Mouse (Mus musculus) c-Kit-positive CD71-positive TER-119-positive erythroid progenitor cells, embryonic 14.5 days (primary cell): ENCODE results near the gene Ppp1r14b.
"Not testable (repeated sequence)": the region's sequence is repeated elsewhere in the genome, so short reads cannot be mapped to it uniquely, and the experiment has no call there.

ENCODE experiments used
- DNase-seq: peaks from one replicate; pipeline ENCODE4 v3.0.0-alpha.2; 2013; ENCODE audit warnings: low spot score

The Ppp1r14b gene

DNA sequence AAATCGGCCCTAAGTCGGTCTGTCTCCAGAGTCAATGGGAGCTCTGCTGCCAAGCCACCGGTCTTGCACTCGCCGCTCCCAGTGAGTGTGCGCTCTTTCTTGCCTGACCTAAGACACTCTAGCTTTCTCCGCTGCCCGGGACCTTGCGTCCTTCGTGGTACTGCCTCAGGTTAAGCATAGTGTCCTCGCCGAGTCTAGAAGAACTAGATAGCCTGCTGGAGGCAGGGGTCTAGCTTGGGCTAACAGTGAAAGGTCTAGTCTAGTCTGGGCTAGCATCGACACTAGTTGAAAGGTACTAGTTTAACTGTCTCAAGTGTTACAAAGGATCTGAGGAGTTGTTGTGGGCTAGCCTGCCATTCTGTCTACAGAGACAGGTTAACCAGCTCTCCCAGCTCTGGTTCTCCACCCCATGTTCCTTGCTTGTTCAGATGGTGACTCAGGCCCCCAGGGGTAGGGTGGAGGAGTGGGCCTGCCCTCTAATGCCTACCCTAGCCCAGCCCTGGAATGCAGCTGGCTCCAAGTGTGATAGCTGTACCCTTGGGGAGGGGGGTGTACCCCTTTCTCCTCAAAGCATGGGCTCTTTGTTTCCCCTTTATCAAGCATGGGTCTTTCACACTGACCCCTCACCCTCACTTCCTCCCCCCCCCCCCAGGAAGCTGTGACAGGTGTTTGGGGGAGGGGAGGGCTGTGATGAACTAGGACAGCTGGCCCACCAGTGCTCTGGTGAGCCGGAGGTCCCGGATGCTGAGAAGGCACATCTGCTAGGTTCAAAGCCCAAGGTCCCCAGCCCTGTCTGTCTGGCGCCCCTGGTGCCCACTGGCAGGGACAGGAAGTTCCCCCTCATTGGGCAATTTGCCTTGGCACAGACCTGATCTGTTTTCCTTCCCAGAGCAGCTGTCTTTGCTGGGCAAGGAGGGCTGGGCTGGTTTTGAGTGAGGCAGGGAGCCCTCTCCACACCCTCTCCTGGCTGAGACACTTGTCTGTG is 1.1 kb downstream of the Ppp1r14b start, which contains the start of gene Plcb3:
Plcb3 (minus strand) TSS at position 934 of the 985 bp plus-strand sequence.
- DNase-seq = no peak

DNA sequence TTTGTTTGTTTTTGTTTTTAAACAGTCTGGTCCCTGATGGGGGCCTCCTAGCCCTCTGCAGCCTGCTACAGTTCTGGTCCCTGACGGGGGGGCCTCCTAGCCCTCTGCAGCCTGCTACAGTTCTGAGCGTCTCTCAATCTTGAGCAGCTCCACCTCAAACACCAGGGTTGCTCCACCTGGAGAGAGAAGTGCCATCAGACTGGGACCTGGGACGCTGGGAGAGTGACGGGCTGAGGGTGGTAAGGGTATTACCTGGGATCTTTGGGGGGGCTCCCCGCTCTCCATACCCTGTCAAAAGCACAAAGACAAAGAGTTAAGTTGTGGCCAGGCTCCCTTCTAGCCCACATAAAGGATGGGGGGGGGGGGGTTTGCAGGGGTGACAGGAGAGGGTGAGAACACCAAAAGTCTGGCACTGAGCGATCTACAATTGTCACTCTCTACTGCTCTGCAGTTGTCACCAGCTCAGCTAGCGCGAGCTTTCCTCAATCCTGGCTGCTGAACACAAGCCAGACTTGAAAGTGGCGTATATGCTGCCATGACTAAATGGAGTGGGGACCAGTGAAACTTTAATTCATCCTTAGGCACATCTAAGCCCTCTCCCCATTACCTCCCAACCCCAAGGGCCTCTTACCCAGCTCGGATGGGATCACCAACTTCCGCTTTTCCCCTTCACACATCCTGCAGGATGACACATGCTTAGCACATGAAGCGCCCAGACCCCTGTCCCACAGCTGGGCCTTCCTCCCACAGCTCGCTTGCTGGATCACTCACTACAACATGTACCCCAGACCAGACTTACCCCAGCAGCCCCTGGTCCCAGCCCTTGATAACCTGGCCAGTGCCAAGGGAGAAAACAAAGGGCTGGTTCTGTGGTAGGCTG is 3.2 kb downstream of the Ppp1r14b start:
- no peak for DNase-seq

GRCm38 (mm10) chr19:6978639-6978974 is 3.8 kb downstream of the Ppp1r14b start:
- no peak for DNase-seq

- DNase-seq = peak; percentile 64
These were observed 4.3 kb downstream of the Ppp1r14b start for GRCm38 (mm10) chr19:6979001-6979479.

DNA sequence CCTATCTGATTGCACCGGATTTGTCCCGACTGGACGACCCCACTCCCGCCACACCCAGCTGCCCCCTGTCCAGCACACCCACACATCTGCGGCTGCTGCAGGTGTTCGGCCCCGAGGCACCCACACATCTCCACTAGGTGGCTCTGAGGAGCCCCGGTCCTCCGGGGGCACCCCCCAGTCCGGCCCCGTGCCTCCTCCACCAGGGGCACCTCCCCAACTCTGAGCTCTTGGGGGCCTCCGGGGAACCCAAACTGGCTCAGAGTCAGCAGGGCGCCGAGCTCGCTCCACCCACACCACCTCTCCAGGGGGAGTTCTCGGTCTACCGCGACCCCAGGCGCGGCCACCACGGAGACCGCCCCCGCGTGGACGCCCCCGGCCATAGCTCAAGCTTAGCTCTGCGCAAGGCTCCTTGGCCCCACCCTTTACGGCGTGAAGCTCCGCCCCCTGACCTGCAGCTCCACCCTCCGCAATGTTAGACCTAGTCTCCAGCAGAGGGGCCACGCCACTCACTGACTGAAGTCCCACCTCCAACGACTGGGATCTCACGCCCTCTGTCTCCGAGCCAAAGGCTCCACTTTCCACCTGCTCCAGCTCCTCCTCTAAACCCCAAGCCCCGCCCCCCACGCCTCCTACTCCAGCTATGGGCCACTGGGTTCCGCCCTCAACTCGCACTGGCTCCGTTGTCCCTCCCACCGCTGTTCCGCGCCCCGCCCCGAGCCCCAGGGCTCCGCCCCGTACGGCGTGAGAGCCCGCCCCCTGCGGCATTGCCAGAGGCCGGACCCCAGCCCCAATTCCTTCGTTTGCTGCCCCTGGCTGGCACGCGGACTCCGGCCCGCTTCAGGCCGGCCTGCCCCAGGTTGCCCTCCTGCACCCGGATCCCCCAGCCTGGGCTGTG is 5.0 kb downstream of the Ppp1r14b start:
- peak; percentile 99 for DNase-seq

DNA sequence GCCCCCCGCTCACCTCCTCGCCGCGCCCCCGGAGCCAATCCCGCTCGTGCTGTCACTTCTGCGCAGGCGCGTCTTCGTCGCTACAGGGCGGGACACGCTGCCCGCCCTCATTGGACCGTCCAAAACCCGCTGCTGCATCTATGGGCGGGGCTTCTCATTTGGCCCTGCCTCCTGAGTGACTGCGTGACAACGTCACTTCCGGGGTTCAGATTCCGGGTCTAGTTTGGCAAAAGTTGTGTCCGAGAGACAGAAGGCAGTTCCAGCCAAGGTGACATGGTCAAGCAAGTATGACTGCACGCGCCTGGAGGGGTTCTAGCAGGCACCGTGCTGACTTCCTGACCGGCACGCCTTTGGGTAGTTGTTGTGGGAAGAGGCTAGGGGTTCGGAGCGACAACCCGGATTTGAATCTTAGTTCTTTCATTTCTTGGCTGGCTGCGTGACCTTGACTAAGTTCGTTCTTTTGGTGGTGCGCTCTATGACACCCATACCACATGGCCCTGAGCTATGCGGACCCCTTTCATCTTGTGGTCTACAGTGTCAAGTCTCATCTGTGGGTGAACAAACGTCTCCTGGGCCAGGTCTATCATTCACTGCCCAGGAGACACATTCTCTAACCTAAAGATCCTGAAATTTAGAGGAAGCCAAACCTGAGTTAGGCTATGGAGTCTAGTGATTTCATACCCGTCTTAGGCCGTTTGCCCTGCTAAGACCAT is 5.8 kb downstream of the Ppp1r14b start, which contains the start of gene Fkbp2:
Fkbp2 (minus strand) TSS at position 121 of the 713 bp plus-strand sequence.
- DNase-seq = peak; percentile 99

DNA sequence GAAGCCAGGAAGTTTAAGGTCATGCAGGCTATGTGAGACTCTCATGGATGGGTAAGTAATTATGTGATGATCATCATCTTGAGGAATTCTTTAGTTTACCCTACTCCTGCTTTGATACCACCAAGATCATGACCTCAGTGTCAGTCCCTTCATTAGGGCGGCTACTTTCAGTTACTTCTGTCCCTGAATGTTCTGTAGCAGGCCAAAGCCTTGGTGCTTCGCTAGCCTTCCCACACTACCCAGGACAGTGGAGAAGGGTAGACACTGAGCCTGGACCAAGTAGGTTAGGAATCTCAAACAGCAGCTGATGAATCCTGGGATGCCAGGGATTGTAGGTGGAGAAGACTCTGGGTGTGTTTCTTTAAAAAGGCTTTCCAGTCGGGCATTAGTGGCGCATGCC is 6.7 kb downstream of the Ppp1r14b start:
- no peak for DNase-seq

DNA sequence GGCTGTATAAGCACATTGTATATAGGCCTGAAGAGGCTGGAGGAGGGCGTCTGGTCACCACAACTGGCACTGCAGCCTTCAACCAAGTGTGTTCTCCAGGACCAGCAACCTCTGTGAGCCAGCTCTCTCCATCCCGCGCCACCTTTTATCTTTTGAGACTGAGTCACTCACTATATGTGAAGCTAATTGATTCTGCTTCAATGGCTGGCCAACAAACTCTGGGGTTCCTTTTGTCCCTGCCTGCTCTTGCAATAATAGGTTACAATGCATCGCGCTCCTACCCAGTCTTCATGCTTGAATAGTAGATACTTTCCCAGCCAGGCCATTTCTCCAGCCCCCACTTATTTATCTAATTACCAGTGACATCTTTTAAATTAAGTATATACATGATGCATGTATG is 8.9 kb downstream of the Ppp1r14b start:
- no peak for DNase-seq

DNA sequence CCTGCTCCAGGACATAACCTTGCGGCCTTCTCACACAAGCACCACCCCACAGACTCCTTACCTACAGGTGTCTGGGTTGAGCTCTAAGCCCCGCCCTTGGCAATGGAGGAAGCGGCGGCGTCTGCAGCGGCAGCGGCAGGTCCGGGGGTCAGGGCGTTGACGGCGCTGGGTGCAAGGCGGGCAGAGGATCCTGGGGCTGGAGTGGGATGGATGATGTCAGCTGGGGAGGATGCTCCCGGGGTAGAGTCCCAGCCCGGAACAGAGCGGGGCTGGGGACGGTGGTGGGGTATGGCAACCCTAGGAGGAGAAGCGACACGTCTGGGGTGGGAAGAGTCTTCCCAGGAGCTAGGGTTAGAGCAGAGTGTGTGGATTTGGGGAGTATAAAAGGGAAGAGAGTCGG is 10.5 kb downstream of the Ppp1r14b start:
- no peak for DNase-seq

GRCm38 (mm10) chr19:6985951-6986708 is 11.4 kb downstream of the Ppp1r14b start:
- no peak for DNase-seq

GRCm38 (mm10) chr19:6987061-6987903 is 12.5 kb downstream of the Ppp1r14b start, which contains the start of gene Vegfb:
Vegfb (minus strand) TSS chr19:6987651.
- DNase-seq = no peak

GRCm38 (mm10) chr19:6987904-6988285 is 13.1 kb downstream of the Ppp1r14b start:
- DNase-seq = no peak

GRCm38 (mm10) chr19:6989251-6989650 is 14.5 kb downstream of the Ppp1r14b start:
- DNase-seq = no peak

GRCm38 (mm10) chr19:6990712-6991111 is 15.9 kb downstream of the Ppp1r14b start:
- DNase-seq = no peak

- DNase-seq = not testable (repeated sequence)
These were observed 16.4 kb downstream of the Ppp1r14b start for GRCm38 (mm10) chr19:6991166-6991565.

DNA sequence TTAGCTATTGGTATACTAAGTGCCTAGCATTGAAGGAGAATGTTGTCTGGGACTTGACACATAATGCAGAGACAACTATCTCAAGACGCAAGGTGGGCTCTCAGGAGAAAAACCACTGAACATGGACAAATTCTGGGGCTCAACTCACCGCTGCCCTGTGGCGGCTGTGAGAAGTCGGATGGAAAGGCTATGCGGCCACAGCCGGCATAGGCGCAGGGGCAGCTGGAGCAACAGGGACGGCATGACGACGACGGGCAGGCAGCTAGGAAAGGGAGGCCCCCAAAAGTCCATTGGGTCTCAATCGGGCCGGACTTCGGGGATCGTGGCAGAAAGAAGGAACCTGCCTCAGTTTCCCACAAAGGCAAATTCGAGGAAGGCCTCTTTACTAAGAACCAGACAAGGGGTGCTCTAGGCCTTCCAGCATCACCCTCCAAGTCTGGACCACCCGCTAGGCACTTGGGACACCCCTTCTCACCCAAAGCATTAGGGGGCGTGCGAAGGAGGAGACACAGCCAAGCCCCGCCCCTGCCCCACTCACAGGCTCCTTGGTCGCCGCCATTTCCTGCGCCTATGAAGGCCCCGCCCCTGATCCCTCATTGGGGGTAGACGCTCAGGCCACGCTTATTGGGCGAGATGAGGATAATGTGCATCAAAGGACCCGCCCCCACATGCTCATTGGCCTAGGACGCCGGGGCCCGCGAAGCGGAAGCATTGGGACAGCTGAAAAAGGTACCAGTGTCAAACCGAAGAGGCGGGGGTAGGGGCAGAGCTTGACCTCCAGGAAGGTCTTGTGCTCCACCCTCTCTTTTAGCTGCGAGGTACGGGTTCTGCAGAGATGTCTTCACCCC is 17.5 kb downstream of the Ppp1r14b start, which contains the start of gene Dnajc4:
Dnajc4 (minus strand) TSS at position 562 of the 848 bp plus-strand sequence.
- peak; percentile 98 for DNase-seq

DNA sequence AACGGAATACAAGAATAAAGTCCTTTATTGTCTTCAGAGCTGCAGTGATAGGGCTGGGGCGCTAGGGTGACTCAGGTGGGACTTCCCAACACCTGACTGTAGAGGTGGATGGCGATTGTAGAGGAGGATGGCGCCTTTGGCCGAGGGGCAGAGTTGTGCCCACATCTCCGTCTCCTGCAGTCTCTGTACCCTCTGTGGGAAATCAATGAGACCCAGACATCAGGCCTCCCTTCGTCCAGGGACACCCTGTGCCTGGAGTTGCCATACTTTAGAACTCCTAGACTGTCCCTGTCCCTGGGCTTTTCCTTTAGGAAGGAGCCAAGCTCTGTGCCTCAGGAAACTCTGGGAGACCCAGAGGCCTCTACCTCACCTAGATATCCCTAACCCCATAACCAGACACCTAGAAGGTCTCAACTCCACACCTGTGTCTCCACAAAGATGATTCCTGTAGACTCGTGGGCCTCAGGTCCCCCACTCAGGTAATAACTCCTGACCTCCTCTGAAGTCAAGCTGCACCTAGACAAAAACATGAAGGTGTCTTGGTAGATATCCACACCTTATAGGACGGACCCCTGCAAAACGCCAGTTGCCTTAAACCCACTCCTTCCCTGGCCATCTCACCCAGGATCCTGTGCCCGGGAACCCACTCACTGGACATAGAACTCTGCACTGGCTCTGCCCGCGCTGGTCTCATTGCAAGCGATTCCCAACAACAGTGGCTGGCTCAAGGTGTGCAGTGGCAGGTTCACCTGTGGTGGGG is 18.4 kb downstream of the Ppp1r14b start:
- no peak for DNase-seq
